Mouse (Mus musculus): ENCODE data around the gene Lrrc1.

Lrrc1 gene

GRCm38 (mm10) chr9:77427292-77428114 is 117.2 kb downstream of the Lrrc1 start:
- peak; percentile 68 for DNase-seq (ENCODE audit: low read depth, low spot score)

- no peak for DNase-seq (ENCODE audit: low read depth, low spot score)
Measured at GRCm38 (mm10) chr9:77426110-77426509, 118.6 kb downstream of the Lrrc1 start.

GRCm38 (mm10) chr9:77425553-77425952 is 119.1 kb downstream of the Lrrc1 start:
- DNase-seq (ENCODE audit: low read depth, low spot score), result no peak

- DNase-seq (ENCODE audit: low read depth, low spot score), result no peak
Measured at GRCm38 (mm10) chr9:77420200-77420585, 124.5 kb downstream of the Lrrc1 start.

- no peak for DNase-seq (ENCODE audit: low read depth, low spot score)
Measured at GRCm38 (mm10) chr9:77419501-77420199, 125.0 kb downstream of the Lrrc1 start.

- DNase-seq (ENCODE audit: low read depth, low spot score), result no peak
Measured at GRCm38 (mm10) chr9:77418800-77419199, 125.9 kb downstream of the Lrrc1 start.

GRCm38 (mm10) chr9:77416486-77416885 is 128.2 kb downstream of the Lrrc1 start:
- DNase-seq (ENCODE audit: low read depth, low spot score), result no peak

GRCm38 (mm10) chr9:77416002-77416401 is 128.7 kb downstream of the Lrrc1 start:
- DNase-seq (ENCODE audit: low read depth, low spot score), result no peak

- DNase-seq (ENCODE audit: low read depth, low spot score), result no peak
Measured at GRCm38 (mm10) chr9:77411830-77412425, 132.7 kb downstream of the Lrrc1 start.

- no peak for DNase-seq (ENCODE audit: low read depth, low spot score)
Measured at GRCm38 (mm10) chr9:77410968-77411367, 133.7 kb downstream of the Lrrc1 start.

- no peak for DNase-seq (ENCODE audit: low read depth, low spot score)
Measured at GRCm38 (mm10) chr9:77410524-77410923, 134.1 kb downstream of the Lrrc1 start.

- no peak for DNase-seq (ENCODE audit: low read depth, low spot score)
Measured at GRCm38 (mm10) chr9:77408053-77408603, 136.5 kb downstream of the Lrrc1 start.

GRCm38 (mm10) chr9:77406906-77407305 is 137.8 kb downstream of the Lrrc1 start:
- peak; percentile 33 for DNase-seq (ENCODE audit: low read depth, low spot score)

- no peak for DNase-seq (ENCODE audit: low read depth, low spot score)
Measured at GRCm38 (mm10) chr9:77404458-77404857, 140.2 kb downstream of the Lrrc1 start.

- no peak for DNase-seq (ENCODE audit: low read depth, low spot score)
Measured at GRCm38 (mm10) chr9:77403961-77404360, 140.7 kb downstream of the Lrrc1 start.

GRCm38 (mm10) chr9:77402971-77403370 is 141.7 kb downstream of the Lrrc1 start:
- DNase-seq (ENCODE audit: low read depth, low spot score), result no peak

- DNase-seq (ENCODE audit: low read depth, low spot score), result no peak
Measured at GRCm38 (mm10) chr9:77399801-77400200, 144.9 kb downstream of the Lrrc1 start.

GRCm38 (mm10) chr9:77398856-77399631 is 145.6 kb downstream of the Lrrc1 start:
- no peak for DNase-seq (ENCODE audit: low read depth, low spot score)

GRCm38 (mm10) chr9:77397027-77397426 is 147.6 kb downstream of the Lrrc1 start:
- no peak for DNase-seq (ENCODE audit: low read depth, low spot score)

GRCm38 (mm10) chr9:77391248-77391647 is 153.4 kb downstream of the Lrrc1 start:
- DNase-seq (ENCODE audit: low read depth, low spot score), result no peak

- DNase-seq (ENCODE audit: low read depth, low spot score), result no peak
Measured at GRCm38 (mm10) chr9:77388956-77389355, 155.7 kb downstream of the Lrrc1 start.
